Mouse (Mus musculus) left cerebral cortex, adult 8-10 months (tissue): ENCODE data around the gene Nmrk2. TPM values are rescaled to one million over a fixed set of nuclear protein-coding genes. Genes with fewer than 3 reads are reported as not detected.
A peak's percentile ranks its signal among the peaks of the same experiment; 100 is the strongest.

ENCODE experiments used
- DNase-seq, 2 experiments: peaks; one replicate each; pipeline ENCODE4 v3.0.0; 2022; ENCODE audit warnings: low spot score in 2 of 2
- total RNA-seq, 4 experiments: library from RNA; stranded (reverse); gene quantifications; 2 replicates each; pipeline ENCODE4 v1.2.4; 2022

Nmrk2 gene
- total RNA-seq, 4 experiments from 2014 or later = 0.18 TPM; not detected in 3

DNA sequence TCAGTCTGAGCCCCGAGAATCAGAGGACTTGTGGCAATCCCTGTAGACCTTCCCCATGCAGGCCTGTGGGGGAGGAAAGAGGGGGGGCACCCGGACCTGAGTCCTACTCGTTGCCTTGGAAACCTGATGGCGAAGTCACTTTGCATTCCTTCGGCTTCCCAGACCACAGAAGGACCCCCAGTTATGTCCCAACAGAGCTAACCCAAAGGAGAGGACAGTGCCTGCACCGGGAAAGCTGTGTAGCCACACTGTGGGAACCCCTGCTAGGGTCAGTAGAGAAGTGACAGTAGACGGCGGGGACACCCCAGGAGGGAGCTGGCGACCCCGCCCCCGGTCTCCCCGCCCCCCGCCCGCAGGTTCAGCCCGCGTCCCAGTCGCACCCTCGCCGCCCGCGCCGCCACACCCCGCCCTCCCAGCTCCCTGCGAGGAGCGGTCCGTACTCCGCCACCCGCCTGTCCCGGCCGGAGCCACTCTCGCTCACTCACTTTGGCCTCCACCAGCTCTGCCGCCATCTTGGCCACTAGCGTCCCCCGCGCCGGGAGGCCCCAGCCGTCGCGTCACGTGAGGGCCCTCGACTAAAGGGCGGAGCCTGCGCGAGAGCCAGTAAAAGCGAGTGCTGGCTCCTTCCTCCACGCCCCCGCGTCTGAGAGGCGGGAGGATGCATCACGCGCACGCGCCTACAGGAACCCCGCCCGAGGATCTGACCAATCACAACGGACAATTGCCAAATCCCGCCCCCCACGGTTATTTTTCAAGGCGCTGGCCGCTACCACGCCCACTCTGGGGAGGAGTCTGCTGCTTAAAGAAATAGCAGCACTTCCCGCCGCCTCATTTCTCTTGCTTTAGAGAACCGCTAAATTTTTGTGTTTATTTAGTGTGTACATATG is 34.4 kb downstream of the Nmrk2 start, which contains the start of gene Pias4:
Gene Pias4, minus strand, starts transcription at position 724 of the 887 bp plus-strand sequence.
- peak; percentile 99 to 100 for DNase-seq

DNA sequence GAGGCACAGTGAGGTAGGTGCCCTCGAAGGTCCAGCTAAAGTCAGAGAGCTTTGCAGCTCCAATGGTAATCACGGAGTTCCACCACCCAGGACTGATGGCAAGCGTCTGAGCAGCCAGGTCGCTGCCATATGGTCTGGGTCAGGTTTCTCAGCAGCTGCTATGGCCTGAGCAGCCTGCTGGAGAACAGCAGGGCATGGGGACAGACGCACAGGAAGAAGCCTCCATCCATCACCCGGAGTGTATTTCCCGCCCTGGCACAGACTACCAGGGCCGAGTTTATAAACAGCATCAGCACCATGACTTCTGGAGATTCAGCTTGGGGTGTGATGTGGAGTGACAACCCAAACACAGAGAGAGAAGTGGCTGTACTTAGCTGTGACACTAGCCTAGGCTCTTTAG is 36.7 kb downstream of the Nmrk2 start:
- DNase-seq = no peak

DNA sequence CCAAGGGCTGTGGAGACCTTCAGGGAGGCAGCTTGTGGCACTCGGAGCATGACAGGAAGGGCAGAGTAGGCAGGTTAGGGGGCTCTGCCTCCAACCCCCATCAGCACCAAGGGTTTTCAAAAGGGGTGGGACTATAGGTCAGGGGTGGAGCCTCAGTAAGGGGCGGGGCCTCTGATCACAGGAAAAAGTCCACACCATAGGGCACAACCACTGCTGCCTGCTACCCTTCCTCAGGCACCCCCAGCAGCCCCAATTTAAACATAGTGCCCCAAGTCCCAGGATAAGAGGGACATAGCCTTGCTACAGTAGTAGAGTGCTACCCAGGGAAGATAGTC is 39.6 kb downstream of the Nmrk2 start:
- DNase-seq = no peak

GRCm38 (mm10) chr10:81161602-81162317 is 40.1 kb downstream of the Nmrk2 start:
- no peak for DNase-seq

- DNase-seq = no peak
These were observed 47.1 kb downstream of the Nmrk2 start for GRCm38 (mm10) chr10:81154736-81155135.

DNA sequence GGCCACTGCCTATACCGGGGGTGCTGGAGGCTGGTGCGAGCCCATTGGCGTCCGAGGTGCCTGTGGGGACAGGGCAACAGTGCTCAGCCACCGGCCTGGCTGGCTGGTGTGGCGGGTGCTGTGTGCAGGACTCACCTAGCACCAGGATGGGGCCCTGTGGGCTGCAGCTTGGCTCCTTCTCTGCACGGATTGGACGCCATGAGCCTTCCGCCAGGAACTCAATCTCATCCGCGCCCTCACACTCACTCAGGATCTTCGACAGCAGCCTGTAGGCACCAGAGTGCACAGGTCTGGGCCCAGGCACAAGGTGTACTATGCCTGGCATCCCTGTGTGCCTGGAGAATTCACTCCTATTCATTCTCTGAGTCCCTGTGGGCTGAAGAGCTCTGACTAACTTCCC is 47.5 kb downstream of the Nmrk2 start:
- no peak for DNase-seq

- DNase-seq = no peak
These were observed 49.2 kb downstream of the Nmrk2 start for GRCm38 (mm10) chr10:81152609-81153008.

DNA sequence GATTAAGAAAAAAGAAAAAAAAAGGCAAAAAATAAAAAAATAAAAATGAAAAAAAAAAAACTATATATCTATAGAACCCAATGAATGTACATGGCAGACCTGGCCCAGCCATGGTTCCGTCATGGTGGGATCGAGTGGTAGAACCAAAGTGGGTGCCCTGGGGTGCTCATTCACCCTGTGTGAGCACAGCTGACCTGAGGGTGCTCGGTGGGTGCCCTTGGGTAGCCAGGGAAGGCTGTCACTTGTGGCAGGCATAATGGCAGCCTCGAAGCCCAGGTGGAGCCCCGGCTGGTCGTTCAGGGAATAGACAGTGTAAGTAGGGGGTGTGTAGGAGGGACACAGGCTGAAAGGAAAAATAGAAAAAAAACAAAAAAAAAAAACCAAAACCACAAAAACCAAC is 50.6 kb downstream of the Nmrk2 start:
- DNase-seq = no peak

Other genes with a start within 250 kb of the Nmrk2 start
- gene Gng7, start 187.1 kb downstream of the Nmrk2 start, total RNA-seq = 100 to 1,000 TPM; 204 to 252 (median 224) TPM
- 100 to 1,000 TPM; 115 to 131 (median 118) TPM for gene Diras1, start 176.4 kb downstream of the Nmrk2 start, total RNA-seq
- 10 to 100 TPM; 53.9 to 58.9 (median 56.4) TPM for gene Slc39a3, start 164.6 kb downstream of the Nmrk2 start, total RNA-seq
- gene Sgta, start 141.9 kb downstream of the Nmrk2 start, total RNA-seq = 100 to 1,000 TPM; 165 to 176 (median 169) TPM
- 10 to 100 TPM; 37.2 to 47.4 (median 43.3) TPM for gene Thop1, start 132.0 kb downstream of the Nmrk2 start, total RNA-seq
- under 1 TPM in 3 of 4 experiments, not detected in 1; 0.28 to 0.48 (median 0.37) TPM for gene Creb3l3, start 103.2 kb downstream of the Nmrk2 start, total RNA-seq
- 100 to 1,000 TPM; 121 to 132 (median 126) TPM for gene Map2k2, start 96.1 kb downstream of the Nmrk2 start, total RNA-seq
- 100 to 1,000 TPM; 106 to 115 (median 112) TPM for gene Zbtb7a, start 66.8 kb downstream of the Nmrk2 start, total RNA-seq
- 10 to 100 TPM; 22.0 to 30.4 (median 27.9) TPM for gene Pias4, start 34.1 kb downstream of the Nmrk2 start, total RNA-seq
- 100 to 1,000 TPM; 928 to 998 (median 954) TPM for gene Eef2, start 25.4 kb downstream of the Nmrk2 start, total RNA-seq
- gene Dapk3, start 19.0 kb downstream of the Nmrk2 start, total RNA-seq = 10 to 100 TPM; 65.1 to 70.9 (median 68.9) TPM
- gene 4930442H23Rik, start 18.2 kb downstream of the Nmrk2 start, total RNA-seq = not detected
- gene Atcay, start 28.8 kb upstream of the Nmrk2 start, total RNA-seq = 100 to 1,000 TPM; 165 to 189 (median 171) TPM
- 10 to 100 TPM; 58.4 to 65.1 (median 60.8) TPM for gene Zfr2, start 31.1 kb upstream of the Nmrk2 start, total RNA-seq
- 100 to 1,000 TPM; 167 to 192 (median 183) TPM for gene Matk, start 50.9 kb upstream of the Nmrk2 start, total RNA-seq
- gene Mrpl54, start 64.9 kb upstream of the Nmrk2 start, total RNA-seq = 10 to 100 TPM; 39.8 to 51.5 (median 47.8) TPM
- 10 to 100 TPM; 24.3 to 38.6 (median 27.6) TPM for gene Apba3, start 64.9 kb upstream of the Nmrk2 start, total RNA-seq
- gene Tjp3, start 89.5 kb upstream of the Nmrk2 start, total RNA-seq = under 1 TPM in 3 of 4 experiments, not detected in 1; 0.23 to 1.00 (median 0.27) TPM
- 100 to 1,000 TPM; 355 to 367 (median 361) TPM for gene Pip5k1c, start 90.9 kb upstream of the Nmrk2 start, total RNA-seq
- 10 to 100 TPM; 27.7 to 30.9 (median 29.2) TPM for gene Cactin, start 119.1 kb upstream of the Nmrk2 start, total RNA-seq
- 1 to 10 TPM in 2 of 4 experiments, under 1 TPM in 2; 0.63 to 1.3 (median 0.93) TPM for gene Tbxa2r, start 126.7 kb upstream of the Nmrk2 start, total RNA-seq
- 1 to 10 TPM; 2.0 to 2.3 (median 2.2) TPM for gene Gipc3, start 141.2 kb upstream of the Nmrk2 start, total RNA-seq
- gene Hmg20b, start 148.4 kb upstream of the Nmrk2 start, total RNA-seq = 10 to 100 TPM; 20.2 to 31.9 (median 27.2) TPM
- 10 to 100 TPM; 36.8 to 42.2 (median 37.9) TPM for gene Mfsd12, start 155.4 kb upstream of the Nmrk2 start, total RNA-seq
- gene 4930404N11Rik, start 163.8 kb upstream of the Nmrk2 start, total RNA-seq = 1 to 10 TPM in 3 of 4 experiments, under 1 TPM in 1; 0.77 to 2.4 (median 1.2) TPM
- 10 to 100 TPM; 66.8 to 73.4 (median 70.6) TPM for gene Fzr1, start 176.5 kb upstream of the Nmrk2 start, total RNA-seq
- gene Dohh, start 182.4 kb upstream of the Nmrk2 start, total RNA-seq = 10 to 100 TPM; 81.4 to 89.7 (median 85.5) TPM
- gene Gm48551, start 182.4 kb upstream of the Nmrk2 start, total RNA-seq = 1 to 10 TPM; 2.0 to 5.2 (median 4.0) TPM
- 1 to 10 TPM; 2.5 to 3.3 (median 2.6) TPM for gene Gm48552, start 187.0 kb upstream of the Nmrk2 start, total RNA-seq
- 1 to 10 TPM in 2 of 4 experiments, under 1 TPM in 2; 0.50 to 1.6 (median 0.84) TPM for gene Smim24, start 191.0 kb upstream of the Nmrk2 start, total RNA-seq